Mouse (Mus musculus) ovary, postnatal 36 days (tissue): ENCODE measurements around the gene Mesd.
"Not testable (repeated sequence)": the region's sequence is repeated elsewhere in the genome, so short reads cannot be mapped to it uniquely, and the experiment has no call there.

Source experiments
- DNase-seq: peaks from one replicate; pipeline ENCODE4 v3.0.0; 2022; ENCODE audit warnings: low spot score, mixed read lengths

Mesd gene

DNA sequence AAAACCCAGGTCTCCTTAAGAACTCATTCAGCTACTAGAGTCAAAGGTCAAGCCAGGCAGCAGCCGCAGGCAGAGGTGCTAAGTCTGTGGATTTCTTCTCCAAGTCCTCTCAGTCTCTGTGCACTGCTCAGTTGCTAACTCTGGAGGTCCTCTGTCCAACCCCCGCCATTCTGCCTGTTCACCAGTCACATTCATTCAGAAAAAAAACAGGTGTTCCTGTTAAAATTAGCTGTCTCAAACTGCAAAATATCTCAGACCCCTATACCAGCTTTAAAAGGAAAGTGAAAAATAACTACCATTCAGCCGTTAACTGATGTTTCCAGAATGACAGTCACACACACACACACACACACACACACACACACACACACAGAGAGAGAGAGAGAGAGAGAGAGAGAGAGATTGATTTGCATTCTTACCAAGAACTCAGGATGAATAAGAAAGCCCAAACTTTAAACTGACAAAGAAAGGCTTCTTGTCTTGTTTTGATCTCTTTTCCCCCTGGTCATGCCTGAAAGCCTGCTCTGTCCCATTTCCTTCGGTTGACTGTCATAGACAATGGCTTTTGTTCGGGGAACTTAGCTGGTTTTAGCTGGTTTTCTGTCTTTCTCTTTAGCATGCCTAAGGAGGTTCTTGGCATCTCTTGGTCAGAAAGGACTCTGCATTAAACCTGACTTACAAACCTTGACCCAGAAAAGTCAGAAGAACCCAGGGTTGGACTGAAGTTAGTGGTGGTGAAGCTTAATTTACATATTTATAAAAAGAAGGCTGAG is 5.4 kb upstream of the Mesd start:
- DNase-seq = no peak

DNA sequence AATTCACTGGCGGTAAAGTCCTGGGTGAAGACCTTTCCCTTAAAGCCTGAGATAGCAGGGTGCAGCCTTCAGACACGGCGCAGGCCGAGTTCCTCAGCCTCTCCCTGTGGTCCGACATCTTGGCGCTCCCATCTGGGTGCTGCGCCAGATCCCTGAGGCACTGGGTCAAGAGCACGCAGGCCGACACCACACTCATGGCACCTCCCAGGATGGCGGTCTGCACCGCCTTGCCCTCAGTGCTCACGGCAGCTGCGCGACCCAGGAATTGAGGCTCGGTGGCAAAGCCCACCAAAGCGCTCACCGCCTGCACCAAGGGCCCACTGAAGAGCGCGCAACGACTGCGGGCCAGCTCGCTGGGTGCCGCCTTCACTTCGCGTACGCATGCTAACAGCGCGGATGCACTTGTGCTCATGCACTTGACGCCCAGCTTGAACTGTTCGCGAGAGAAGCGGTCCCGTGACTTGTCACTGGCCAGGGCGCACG is 2.1 kb upstream of the Mesd start:
- DNase-seq = no peak

DNA sequence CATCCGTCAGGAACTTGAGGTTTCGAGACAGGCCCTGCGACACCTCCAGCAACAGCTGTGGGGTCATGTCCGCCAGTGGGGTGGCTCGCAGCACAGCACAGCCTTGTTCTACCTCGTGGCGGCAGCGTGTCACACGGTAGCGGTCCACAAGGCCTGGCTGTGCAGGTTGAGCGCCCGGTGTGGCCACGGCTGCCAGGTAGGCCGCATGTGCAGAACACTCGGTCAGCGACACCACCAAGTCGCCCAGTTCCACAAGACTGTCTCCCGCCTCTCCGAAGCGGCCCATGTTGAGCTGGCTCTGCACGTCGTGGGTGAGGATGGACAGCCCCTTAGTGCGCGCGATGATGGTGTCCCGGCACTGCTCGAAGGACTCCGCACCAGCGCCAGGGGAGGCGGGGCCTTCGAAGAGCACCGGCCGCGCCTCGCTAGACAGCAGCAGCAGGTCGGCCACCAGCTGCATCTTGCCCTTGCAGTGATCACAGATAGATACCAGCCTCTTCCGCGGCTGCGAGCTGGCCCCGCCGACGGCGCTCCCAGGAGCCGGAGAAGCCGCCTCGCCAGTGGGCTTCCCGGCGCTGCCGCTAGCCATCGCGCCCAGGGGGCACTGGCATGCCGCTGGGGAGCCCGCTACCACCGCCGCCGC is 1.5 kb upstream of the Mesd start:
- peak; percentile 68 for DNase-seq

DNA sequence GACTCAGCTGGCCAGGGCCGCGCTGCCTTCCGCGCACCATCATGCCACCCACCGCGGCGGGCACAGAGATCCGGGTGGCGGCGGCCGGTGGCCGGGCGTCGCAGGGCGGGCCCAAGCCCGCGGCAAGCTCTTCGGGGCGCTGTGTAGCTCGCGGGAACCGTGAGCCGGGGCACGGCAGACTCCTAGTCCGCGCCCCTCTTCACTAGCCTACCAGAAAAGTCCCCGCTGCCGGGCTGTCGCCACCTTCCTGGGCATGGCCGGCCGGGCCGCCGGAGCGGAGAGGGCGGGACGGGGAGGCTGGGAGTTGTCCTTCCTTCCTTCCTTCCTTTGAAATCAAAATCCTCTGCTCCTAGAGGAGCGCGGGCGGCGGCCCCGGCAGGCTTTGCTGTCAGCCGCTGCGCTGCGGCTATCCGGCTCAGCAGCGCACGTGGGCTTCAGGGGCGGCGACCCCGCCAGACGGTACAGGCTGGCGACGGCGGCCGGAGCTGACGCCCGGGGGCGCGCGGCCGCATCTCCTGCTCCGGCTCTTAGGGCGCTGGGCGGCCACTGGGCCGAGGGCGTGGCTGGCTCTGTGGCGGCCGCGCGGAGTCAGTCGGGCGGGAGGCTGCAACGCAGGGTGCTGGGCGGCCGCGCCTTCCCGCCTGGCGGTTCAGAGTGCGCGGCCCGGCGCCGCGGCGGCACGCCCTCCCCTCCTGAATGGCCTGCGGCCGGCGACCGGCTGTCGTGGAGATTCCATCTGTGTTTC is 818 bp upstream of the Mesd start:
- peak; percentile 83 for DNase-seq

DNA sequence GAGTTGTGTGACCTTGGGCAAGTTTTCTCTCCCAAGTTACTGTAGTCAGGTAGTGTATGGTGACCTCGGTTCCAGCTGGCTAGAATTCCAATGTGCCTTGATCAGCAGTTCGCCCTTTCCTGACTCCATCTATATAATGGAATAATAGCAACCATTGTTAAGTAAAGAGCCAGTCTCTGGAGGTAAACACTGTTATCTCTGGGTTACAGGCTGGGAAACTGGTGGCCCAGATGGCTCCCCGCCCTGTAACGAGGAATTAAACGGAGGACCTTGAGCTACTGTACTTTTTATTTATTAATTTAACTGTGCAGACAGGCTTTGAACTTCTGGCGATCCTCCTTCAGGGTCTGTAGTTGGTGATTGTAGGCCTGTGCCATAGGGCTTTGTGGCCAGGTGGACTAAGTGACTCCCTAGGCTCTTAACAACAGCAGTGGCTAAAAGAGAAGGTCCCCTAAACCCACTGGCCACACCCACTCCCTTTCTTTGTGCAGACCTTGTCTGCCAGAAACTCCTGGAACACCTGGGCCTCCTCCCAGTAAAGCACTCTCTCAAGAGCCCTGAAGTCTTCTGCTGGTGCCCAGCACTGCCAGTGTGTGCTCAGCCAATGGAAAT is 761 bp downstream of the Mesd start:
- peak; percentile 10 for DNase-seq

DNA sequence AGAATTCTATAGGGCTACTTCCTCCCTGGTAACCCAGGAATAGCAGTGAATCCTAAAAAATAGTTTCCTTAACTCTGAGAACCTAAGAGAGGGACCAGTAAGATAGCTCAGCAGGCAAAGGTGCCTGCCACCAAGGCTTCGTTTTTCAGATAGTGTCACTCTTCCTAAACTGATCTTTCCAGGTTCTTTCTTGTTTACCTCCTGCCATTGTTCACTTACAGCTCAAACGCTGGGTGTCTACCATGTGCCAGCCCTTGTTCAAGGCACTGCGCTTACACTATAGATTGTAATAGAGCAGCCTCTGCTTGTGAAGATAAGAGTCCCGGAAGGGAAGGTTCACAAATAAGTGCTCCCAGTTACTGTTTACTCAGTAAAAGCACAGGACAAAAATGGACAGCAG is 1.6 kb downstream of the Mesd start:
- no peak for DNase-seq

DNA sequence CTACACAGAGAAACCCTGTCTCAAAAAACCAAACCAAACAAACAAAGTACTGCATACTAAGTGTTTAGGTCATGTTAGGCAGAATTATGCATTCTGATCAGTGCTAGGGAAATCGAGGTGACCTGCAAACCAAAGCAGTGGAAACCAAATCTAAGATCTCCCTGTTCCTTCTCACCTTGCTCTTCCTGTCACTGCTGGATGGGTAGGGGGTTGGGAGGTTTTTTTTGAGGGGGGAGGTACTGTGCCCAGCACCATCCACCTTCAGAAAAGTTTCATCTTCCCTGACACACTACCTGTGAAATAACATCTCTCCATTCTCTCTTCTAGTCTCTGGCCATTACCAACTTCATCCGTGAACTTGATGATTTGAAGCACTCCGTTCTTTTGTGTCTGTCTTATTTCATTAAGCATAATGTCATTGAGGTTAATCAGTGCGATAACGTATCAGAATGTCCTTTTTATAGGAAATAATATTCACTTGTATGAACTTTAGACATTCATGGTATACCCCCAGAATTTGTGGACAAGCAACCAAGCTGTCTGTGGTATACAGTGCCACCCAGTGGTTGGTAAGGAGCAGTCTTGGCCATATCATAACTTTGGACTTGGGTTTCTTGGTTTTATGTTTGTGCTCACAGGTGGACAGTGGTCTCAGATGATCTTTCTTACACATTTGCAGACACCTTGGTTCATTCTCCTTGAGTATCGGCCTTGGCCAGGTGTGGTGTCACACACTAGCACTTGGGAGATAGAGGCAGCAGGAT is 2.3 kb downstream of the Mesd start:
- no peak for DNase-seq

DNA sequence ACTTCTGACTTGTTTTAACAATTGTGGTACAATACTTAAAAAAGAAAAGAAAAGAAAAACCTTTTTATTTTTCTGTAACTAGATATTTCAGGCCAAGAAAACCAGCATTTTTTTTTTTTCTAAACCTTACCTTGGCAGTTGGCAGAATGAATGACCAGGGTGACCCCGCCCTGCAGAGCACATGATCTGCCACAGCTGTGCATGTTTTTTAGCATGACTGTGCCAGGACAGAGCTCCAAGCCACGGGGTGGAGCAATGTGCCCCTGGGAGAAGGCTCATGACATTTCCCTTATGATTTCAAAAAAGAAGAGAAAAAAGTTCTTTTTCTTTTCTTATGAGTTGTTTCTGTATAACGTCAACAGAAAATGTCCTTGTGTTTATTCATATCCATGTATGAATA is 5.1 kb downstream of the Mesd start:
- DNase-seq = peak; percentile 57

DNA sequence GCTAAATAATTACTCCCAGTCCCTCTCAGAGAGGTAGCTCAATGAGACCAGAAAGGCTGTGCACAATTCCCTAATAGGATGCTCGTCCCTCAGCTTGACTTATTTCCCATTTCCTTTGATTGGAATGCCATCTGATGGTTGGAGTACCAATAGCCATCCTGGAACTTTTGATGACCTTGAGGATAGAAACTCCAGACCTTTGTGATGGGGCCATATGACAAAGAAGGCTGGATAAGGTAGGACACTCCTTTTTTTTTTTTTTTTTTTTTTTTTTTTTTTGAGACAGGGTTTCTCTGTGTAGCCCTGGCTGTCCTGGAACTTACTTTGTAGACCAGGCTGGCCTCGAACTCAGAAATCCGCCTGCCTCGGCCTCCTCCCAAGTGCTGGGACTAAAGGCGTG is 5.7 kb downstream of the Mesd start:
- not testable (repeated sequence) for DNase-seq

DNA sequence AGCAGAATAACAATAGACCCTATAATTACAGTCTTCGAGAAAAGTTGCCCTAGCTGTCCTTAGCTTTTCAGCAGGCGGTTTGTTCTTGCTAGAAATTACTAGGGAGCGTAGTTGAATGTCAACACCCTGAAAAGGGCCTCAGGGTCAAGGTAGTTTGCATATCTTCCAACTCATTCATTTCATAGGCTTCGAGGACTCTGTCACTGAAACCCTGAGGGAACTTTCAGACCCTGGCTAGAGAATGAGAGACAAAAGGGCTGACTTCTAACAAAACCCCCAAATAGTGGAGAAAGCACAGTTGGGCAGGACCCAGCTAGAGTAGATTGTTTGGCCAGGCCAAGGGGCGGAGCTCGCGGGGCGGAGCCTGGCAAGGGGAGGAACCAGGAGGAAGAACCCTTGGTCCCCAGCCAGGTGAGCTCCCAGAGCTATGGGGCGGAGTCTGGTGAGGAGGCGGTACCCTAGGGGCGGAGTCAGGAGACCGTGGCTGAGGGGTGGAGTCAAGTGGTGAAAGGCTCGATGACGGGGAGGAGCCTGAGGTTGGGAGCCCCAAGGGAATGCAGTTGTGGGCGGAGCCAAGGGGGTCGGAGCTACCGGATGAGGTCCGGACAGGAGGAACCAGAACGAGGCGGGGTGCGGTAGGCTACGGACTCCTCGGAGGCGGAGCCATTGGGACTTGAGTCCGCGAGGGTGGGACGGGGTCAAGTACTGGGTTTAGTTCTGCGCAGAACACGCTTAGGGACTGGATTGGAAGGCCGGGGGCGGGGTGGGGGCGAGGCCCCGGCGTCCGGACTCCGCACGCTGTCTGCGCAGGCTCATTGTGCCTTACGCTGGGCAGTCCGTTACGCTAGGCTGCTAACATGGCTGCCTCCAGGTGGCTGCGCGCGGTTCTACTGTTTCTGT is 7.4 kb downstream of the Mesd start:
- peak; percentile 99 for DNase-seq

DNA sequence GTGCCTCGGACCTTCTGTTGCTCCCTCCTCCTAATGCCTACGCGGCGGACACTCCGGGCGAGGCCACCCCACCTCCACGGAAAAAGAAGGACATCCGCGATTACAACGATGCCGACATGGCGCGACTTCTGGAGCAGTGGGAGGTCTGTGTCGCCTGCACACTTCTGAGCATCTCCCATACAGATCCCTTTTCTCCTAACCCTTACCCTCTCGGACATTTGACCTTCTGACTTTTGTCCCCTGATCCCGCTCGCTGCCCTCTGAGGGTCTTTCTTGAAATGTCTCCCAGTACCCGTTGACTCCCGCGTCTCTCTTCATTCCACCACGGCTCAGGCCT is 8.0 kb downstream of the Mesd start:
- DNase-seq = no peak

DNA sequence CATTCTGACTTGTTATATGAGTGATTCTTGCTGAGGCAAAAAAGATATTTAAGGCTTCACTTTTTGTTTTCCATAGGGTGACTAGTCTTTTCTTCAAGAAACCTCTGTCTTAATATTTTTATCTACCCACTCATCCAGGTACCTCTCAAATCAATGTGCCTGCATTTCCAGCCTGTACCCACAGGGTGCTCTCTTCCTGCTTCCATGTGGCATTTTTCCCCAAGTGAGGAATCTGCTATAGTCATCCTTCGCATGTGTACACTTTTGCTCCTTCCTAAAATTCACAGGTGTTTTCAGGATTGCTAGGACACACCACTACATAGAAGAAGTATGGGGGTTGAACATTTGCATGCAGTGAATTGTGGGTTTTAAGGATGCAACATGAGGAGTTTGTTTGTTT is 10.1 kb downstream of the Mesd start:
- no peak for DNase-seq

DNA sequence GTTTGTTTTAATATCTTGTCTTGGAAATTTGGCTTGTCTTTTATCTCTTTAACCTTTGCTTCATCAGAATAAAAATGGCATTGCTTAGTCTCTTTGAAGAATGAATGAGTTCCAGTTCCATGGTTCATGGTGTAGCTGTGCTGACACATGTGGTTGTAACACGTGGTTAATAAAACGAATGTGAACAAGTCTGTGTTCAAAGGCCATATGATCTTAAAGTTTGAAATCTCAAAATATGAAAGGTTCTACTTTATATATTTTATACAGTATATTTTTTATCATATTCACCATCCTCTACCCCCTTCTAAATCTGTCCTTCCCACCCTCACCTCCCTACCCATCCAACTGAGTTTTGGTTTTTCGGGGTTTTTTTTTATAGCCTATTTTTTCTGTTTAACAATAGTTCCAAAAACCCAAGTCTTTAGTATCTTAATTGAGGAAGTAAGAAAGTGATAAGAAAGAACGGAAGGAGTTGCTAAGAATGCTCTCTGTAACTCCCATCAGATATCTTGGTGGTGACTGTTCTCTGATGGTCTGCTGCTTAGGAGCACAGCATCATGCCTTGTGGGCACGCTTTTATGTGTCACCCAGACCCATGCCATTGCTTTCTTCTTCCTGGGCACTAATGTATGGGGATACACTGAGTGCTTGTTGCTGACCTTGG is 11.9 kb downstream of the Mesd start:
- no peak for DNase-seq

DNA sequence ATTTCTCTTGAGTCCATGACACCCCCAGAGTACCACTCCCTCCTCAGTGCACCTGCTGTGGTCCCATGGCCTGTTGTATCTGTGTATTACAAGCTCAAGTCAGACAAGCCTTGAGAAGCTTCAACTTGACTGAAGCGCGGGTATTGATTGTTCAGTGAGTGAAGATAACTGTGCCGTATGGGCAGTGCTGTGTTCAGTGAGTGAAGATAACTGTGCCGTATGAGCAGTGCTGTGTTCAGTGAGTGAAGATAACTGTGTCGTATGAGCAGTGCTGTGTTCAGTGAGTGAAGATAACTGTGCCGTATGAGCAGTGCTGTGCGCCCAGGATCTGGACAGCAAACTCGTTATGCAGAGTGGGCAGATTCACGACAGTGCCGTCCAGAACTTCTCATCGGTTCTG is 14.0 kb downstream of the Mesd start:
- no peak for DNase-seq

DNA sequence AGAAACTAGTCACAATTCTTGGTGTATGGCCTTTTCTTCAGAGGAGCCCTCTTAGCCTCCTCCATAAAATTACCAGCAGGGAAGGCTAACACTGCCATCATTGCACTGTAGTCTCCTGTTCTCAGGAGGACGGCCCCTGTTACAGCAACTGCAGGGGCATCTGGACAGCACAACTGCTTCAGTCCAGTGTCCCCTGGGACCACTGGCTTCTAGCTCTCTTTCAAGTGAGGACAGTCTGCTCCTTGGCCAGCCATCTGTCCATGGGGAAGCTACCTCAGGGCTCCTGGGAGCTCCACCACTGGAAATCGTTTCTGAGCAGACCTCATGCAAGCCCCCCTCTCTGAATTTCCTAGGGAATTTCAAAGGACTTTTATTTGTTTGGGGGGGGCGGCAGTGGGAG is 16.3 kb downstream of the Mesd start:
- no peak for DNase-seq

DNA sequence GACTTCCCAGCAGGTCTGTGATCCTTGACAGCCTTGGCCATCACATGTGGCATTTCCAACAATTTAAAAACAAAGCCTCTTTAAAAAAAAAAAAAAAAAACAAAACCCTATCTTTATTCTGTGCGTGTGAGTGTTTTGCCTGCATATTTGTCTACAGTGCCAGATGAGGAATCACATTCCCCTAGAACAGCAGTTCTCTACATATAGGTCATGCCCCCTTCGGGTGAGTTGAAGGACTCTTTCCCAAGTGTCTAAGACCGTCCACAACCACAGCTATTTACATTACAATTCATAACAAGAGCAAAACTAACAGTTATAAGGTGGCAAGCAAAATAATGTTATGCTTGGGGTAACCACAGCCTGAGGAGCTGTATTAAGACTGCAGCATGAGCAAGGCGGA is 17.2 kb downstream of the Mesd start:
- DNase-seq = no peak

DNA sequence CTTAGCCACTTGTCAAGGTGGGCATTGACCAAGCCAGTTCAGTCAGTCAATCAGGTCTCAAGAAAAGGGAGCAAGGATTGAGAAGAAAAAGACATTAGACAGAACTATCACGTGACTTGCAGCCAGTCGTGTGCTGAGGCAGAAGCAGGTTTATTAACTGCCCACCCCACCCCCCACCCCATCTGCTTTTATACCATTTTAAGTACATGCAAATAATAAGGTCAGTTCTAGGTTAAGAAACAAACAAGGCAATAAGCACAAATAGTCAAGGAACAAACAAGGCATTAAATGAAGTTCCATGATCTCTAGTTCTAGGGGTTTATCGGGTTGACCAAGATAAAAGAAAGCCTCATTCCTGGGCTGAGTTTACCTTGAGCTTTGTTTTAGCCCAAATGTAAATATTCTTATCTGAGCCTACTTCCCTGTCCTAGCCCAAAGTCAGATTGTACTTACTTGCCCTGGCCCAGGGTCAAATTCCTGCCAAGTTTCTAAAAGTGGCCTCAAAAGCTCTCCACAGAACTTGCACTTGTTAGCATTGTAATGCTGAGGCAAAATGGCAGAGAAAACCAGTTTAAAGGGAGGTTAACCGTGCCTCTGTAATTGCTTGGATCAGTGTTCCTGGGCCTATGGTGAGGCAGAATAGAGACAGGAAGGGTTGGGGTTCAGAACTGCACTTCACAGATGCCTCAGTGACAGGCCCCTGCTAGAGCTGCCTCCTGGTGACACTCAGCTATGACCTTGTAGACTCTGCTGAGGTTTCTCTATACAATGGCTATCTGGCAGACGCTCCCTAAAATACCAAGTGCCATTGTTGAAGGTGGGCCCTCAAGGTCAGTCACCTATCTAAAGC is 18.3 kb downstream of the Mesd start:
- DNase-seq = no peak

DNA sequence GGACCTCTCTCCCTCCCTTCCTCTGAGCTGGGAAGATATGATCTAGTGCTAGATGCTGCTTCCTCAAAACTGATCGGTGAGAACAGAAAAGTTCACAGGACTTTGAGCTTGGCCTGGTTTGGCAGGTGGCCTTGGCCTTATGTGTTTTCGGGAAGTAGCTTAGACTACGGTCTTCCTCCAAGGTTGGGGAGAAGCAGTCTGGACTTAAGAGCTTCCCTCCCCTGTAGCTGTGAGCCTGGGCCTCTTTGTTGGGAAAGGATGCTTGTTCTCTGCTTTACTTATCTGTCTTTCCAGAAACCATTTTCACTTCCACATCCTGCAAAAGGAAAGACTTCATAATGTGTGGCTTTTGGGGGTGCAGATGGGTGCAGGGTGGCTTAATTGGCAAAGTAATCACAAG is 20.6 kb downstream of the Mesd start:
- no peak for DNase-seq

DNA sequence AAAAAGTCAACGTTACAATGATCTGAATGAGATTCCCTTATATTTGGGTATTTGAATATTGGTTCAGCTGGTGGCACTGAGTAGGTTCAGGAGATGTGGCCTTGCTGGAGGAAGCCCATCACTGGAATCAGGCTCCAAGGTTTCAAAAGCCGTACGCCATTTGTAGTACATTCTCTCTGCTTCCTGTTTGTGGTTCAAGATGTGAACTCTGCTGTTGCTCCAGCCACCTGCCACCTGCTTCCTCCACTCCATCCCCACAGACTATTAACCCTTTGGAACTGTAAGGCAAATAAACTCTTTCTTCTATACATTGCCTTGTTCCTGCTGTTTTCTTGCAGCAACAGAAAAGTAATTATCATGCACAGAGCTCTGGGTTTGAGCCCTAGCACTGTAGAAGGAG is 27.6 kb downstream of the Mesd start:
- DNase-seq = no peak
